Mouse (Mus musculus): ENCODE results near the gene Vmn1r37. TPM values are rescaled to one million over a fixed set of nuclear protein-coding genes. Genes with fewer than 3 reads are reported as not detected.
"Not testable (repeated sequence)": the region's sequence is repeated elsewhere in the genome, so short reads cannot be mapped to it uniquely, and the experiment has no call there.

The Vmn1r37 gene
- not detected in 2 replicates for total RNA-seq (2014; rRNA removed)
- not detected in 2 replicates for polyA plus RNA-seq (2012; rRNA removed)

DNA sequence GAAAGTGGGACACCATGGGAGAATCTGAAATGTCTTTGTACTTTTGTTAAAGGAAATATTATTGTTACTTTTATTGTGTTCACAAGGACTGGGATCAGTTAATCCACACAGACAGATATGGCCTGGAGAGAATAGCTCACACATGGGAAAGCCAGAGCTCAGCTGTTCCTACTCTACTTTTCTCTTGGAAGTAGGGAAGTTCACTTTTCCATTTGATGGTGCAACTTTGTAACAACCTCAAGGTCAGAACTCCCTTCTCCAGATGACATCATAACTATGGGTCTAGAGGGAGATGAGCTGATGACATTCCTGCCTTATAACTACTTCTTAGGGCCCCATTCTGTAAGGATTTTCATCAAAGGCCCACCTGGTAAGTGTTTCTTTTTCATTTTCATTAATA lies at the start of gene Vmn1r37:
Gene Vmn1r37, plus strand, starts transcription at position 301 of the 400 bp plus-strand sequence.
- not testable (repeated sequence) for H3K79me2 ChIP-seq (ENCODE audit: control insufficient read depth, insufficient read depth, low read length); DNase-seq (ENCODE audit: extremely low read depth, low read depth, low spot score); H3K27me3 ChIP-seq (ENCODE audit: control insufficient read depth, insufficient read depth, low read length); H3K4me3 ChIP-seq (ENCODE audit: insufficient read depth, low read depth, low read length); H3K36me3 ChIP-seq (ENCODE audit: control insufficient read depth, insufficient read depth, low read length); H3K9ac ChIP-seq (ENCODE audit: low read depth, low read length); H3K27ac ChIP-seq (replicated peaks; ENCODE audit: insufficient read depth, low read depth, low read length); H3K4me1 ChIP-seq (ENCODE audit: control insufficient read depth, insufficient read depth, low read length)

DNA sequence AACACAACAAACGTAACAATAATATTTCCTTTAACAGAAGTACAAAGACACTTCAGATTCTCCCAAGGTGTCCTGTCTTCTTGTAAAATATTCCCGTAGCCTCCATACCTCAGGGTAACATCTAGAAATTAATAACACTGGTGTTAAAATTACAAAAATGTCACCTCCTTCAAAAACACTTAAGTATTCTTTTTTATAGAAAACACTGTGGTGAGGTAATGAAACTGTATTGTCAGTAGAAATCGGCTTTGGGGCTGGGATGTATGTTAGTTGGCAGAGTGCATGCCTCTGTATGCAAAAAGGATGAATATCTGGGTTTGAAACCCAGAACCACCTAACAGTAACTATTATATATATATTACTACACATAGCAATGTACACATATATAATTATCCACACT lies 43.4 kb upstream of the Vmn1r37 start, which contains the start of gene Vmn1r35:
Gene Vmn1r35, minus strand, starts transcription at position 101 of the 400 bp plus-strand sequence.
- Histone ChIP-seq H3K4me3 (ENCODE audit: insufficient read depth, low read depth, low read length) (no peak within 1 kb of the TSS), H3K4me1 (ENCODE audit: control insufficient read depth, insufficient read depth, low read length) (no peaks in the 10 kb centered on the region), H3K27ac (replicated peaks; ENCODE audit: insufficient read depth, low read depth, low read length) (no peak within 1 kb of the TSS), H3K27me3 (ENCODE audit: control insufficient read depth, insufficient read depth, low read length) (no peaks in the 10 kb centered on the region), H3K9ac (ENCODE audit: low read depth, low read length) (no peak within 1 kb of the TSS), H3K79me2 (ENCODE audit: control insufficient read depth, insufficient read depth, low read length) (no peaks in the 10 kb centered on the region), H3K36me3 (ENCODE audit: control insufficient read depth, insufficient read depth, low read length) (no peaks in the 10 kb centered on the region)
- DNase-seq (ENCODE audit: extremely low read depth, low read depth, low spot score): no peak
- TF ChIP-seq CTCF (IDR thresholded peaks at IDR 0.05; ENCODE audit: low read depth, low read length) (no peak), POLR2A (IDR thresholded peaks at IDR 0.05; ENCODE audit: extremely low read depth, insufficient read depth, low read length) (no peak)
- WGBS: 81% methylated on average over 3 of the region's 3 CpGs

DNA sequence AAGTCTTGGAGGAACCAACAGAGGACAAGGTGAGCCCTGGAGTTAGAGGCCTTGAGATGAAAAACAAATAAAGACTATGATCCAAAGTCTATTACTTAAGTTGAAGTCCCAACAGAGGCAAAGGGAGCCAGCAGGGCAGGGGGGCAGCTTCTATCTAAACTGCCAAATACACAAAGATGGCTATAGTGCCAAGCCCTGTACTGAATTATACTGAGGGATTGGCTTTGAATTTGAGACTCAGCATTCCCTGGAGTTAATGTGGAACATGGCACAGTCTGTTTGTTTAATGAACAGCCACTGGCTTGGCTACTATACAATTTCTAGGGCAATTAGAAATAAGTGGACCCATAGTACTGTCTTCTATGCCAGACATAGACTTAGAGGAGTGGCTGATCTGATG lies 20.3 kb upstream of the Vmn1r37 start:
- TF ChIP-seq CTCF (IDR thresholded peaks at IDR 0.05; ENCODE audit: low read depth, low read length): no peak
- TF ChIP-seq POLR2A (IDR thresholded peaks at IDR 0.05; ENCODE audit: extremely low read depth, insufficient read depth, low read length): no peak
- no peak for DNase-seq (ENCODE audit: extremely low read depth, low read depth, low spot score)
- H3K79me2 ChIP-seq (ENCODE audit: control insufficient read depth, insufficient read depth, low read length): no peaks in the 10 kb centered on the region
- no peak overlapping the region for H3K27ac ChIP-seq (replicated peaks; ENCODE audit: insufficient read depth, low read depth, low read length)
- H3K27me3 ChIP-seq (ENCODE audit: control insufficient read depth, insufficient read depth, low read length): no peaks in the 10 kb centered on the region
- H3K4me3 ChIP-seq (ENCODE audit: insufficient read depth, low read depth, low read length): no peak overlapping the region
- H3K9ac ChIP-seq (ENCODE audit: low read depth, low read length): no peak overlapping the region
- H3K4me1 ChIP-seq (ENCODE audit: control insufficient read depth, insufficient read depth, low read length): no peaks in the 10 kb centered on the region
- H3K36me3 ChIP-seq (ENCODE audit: control insufficient read depth, insufficient read depth, low read length): no peaks in the 10 kb centered on the region

DNA sequence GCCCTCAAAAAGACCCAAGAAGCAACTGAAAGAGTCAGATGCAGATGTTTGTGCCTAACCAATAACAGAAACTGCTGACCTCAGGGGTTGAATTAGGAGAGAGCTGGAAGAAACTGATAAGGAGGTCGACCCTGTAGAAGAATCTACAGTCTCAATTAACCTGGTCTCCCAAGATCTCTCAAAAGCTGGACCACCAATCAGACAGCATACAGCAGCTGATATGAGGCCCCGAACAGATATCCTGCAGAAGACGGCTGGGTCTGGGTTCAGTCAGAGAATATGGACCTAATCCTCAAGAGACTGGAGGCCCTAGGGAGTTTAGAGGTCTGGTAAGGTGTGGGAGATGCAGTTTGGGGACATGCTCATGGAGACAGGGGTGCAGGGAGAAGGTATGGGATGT lies 15.3 kb upstream of the Vmn1r37 start:
- no peak overlapping the region for H3K27ac ChIP-seq (replicated peaks; ENCODE audit: insufficient read depth, low read depth, low read length)
- no peaks in the 10 kb centered on the region for H3K4me1 ChIP-seq (ENCODE audit: control insufficient read depth, insufficient read depth, low read length)
- no peak overlapping the region for H3K9ac ChIP-seq (ENCODE audit: low read depth, low read length)
- no peaks in the 10 kb centered on the region for H3K27me3 ChIP-seq (ENCODE audit: control insufficient read depth, insufficient read depth, low read length)
- 69% methylated on average over 3 of the region's 3 CpGs for WGBS
- TF ChIP-seq POLR2A (IDR thresholded peaks at IDR 0.05; ENCODE audit: extremely low read depth, insufficient read depth, low read length): no peak
- TF ChIP-seq CTCF (IDR thresholded peaks at IDR 0.05; ENCODE audit: low read depth, low read length): no peak
- H3K4me3 ChIP-seq (ENCODE audit: insufficient read depth, low read depth, low read length): no peak overlapping the region
- no peaks in the 10 kb centered on the region for H3K79me2 ChIP-seq (ENCODE audit: control insufficient read depth, insufficient read depth, low read length)
- no peaks in the 10 kb centered on the region for H3K36me3 ChIP-seq (ENCODE audit: control insufficient read depth, insufficient read depth, low read length)
- DNase-seq (ENCODE audit: extremely low read depth, low read depth, low spot score): no peak

DNA sequence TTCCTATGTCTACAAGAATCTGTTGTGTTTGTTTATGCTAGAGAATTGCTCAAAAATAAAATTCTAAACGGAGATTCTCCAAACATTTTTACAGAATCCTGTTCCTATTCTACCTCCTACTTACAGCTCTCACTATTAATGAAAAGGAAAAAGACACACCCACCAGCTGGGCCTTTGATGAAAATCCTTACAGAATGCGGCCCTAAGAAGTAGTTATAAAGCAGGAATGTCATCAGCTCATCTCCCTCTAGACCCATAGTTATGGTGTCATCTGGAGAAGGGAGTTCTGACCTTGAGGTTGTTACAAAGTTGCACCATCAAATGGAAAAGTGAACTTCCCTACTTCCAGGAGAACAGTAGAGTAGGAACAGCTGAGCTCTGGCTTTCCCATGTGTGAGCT lies 10.1 kb upstream of the Vmn1r37 start, which contains the start of gene Vmn1r36:
Gene Vmn1r36, minus strand, starts transcription at position 101 of the 400 bp plus-strand sequence.
- not testable (repeated sequence) for DNase-seq (ENCODE audit: extremely low read depth, low read depth, low spot score); H3K27me3 ChIP-seq (ENCODE audit: control insufficient read depth, insufficient read depth, low read length); H3K4me1 ChIP-seq (ENCODE audit: control insufficient read depth, insufficient read depth, low read length); H3K4me3 ChIP-seq (ENCODE audit: insufficient read depth, low read depth, low read length); H3K27ac ChIP-seq (replicated peaks; ENCODE audit: insufficient read depth, low read depth, low read length); H3K36me3 ChIP-seq (ENCODE audit: control insufficient read depth, insufficient read depth, low read length); H3K79me2 ChIP-seq (ENCODE audit: control insufficient read depth, insufficient read depth, low read length); H3K9ac ChIP-seq (ENCODE audit: low read depth, low read length)
- WGBS: 61% methylated on average over 2 of the region's 2 CpGs

DNA sequence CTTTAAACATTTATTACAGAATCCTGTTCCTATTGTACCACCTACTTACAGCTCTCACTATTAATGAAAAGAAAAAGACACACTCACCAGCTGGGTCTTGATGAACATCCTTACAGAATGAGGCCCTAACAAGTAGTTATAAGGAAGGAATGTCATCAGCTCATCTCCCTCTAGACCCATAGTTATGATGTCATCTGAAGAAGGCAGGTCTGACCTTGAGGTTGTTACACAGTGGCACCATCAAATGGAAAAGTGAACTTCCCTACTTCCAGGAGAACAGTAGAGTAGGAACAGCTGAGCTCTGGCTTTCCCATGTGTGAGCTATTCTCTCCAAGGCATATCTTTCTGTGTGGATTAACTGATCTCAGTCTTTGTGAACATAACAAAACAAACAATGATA lies 53.3 kb downstream of the Vmn1r37 start, which contains the start of gene Vmn1r38:
Gene Vmn1r38, minus strand, starts transcription at position 101 of the 400 bp plus-strand sequence.
- not testable (repeated sequence) for H3K4me1 ChIP-seq (ENCODE audit: control insufficient read depth, insufficient read depth, low read length); H3K4me3 ChIP-seq (ENCODE audit: insufficient read depth, low read depth, low read length); H3K27ac ChIP-seq (replicated peaks; ENCODE audit: insufficient read depth, low read depth, low read length); H3K27me3 ChIP-seq (ENCODE audit: control insufficient read depth, insufficient read depth, low read length); H3K79me2 ChIP-seq (ENCODE audit: control insufficient read depth, insufficient read depth, low read length); H3K9ac ChIP-seq (ENCODE audit: low read depth, low read length); DNase-seq (ENCODE audit: extremely low read depth, low read depth, low spot score); H3K36me3 ChIP-seq (ENCODE audit: control insufficient read depth, insufficient read depth, low read length)

Other genes starting within 250 kb of the Vmn1r37 start
- gene Mad2l1, start 194.0 kb upstream of the Vmn1r37 start, total RNA-seq (2014; rRNA removed): 2.1 and 4.6 TPM in 2 replicates
- 0.57 and 0.65 TPM in 2 replicates for gene Mad2l1, start 194.0 kb upstream of the Vmn1r37 start, polyA plus RNA-seq (2012; rRNA removed)
- not detected in 2 replicates for gene Vmn1r32, start 169.3 kb upstream of the Vmn1r37 start, total RNA-seq (2014; rRNA removed)
- gene Vmn1r32, start 169.3 kb upstream of the Vmn1r37 start, polyA plus RNA-seq (2012; rRNA removed): not detected in 2 replicates
- not detected in 2 replicates for gene Vmn1r33, start 111.1 kb upstream of the Vmn1r37 start, total RNA-seq (2014; rRNA removed)
- gene Vmn1r33, start 111.1 kb upstream of the Vmn1r37 start, polyA plus RNA-seq (2012; rRNA removed): not detected in 2 replicates
- gene Vmn1r34, start 85.5 kb upstream of the Vmn1r37 start, total RNA-seq (2014; rRNA removed): not detected in 2 replicates
- gene Vmn1r34, start 85.5 kb upstream of the Vmn1r37 start, polyA plus RNA-seq (2012; rRNA removed): not detected in 2 replicates
- not detected in 2 replicates for gene Vmn1r35, start 43.5 kb upstream of the Vmn1r37 start, total RNA-seq (2014; rRNA removed)
- not detected in 2 replicates for gene Vmn1r35, start 43.5 kb upstream of the Vmn1r37 start, polyA plus RNA-seq (2012; rRNA removed)
- gene Vmn1r36, start 10.2 kb upstream of the Vmn1r37 start, total RNA-seq (2014; rRNA removed): not detected in 2 replicates
- gene Vmn1r36, start 10.2 kb upstream of the Vmn1r37 start, polyA plus RNA-seq (2012; rRNA removed): not detected in 2 replicates
- gene Vmn1r38, start 53.2 kb downstream of the Vmn1r37 start, total RNA-seq (2014; rRNA removed): not detected in 2 replicates
- gene Vmn1r38, start 53.2 kb downstream of the Vmn1r37 start, polyA plus RNA-seq (2012; rRNA removed): not detected in 2 replicates
- gene Vmn1r39, start 81.2 kb downstream of the Vmn1r37 start, total RNA-seq (2014; rRNA removed): not detected in 2 replicates
- not detected in 2 replicates for gene Vmn1r39, start 81.2 kb downstream of the Vmn1r37 start, polyA plus RNA-seq (2012; rRNA removed)
- 24.4 and 28.7 TPM in 2 replicates for gene Gng12, start 167.0 kb downstream of the Vmn1r37 start, total RNA-seq (2014; rRNA removed)
- 14.1 and 18.7 TPM in 2 replicates for gene Gng12, start 167.0 kb downstream of the Vmn1r37 start, polyA plus RNA-seq (2012; rRNA removed)

Measured in liver, adult 2 months (tissue).